Mouse (Mus musculus) forebrain, embryonic 11.5 days (tissue): ENCODE data around the gene Agtrap. TPM values are rescaled to one million over a fixed set of nuclear protein-coding genes. Genes with fewer than 3 reads are reported as not detected.
A peak's percentile ranks its signal among the peaks of the same experiment; 100 is the strongest.

ENCODE experiments used
- ATAC-seq: fragments of 200-750 bp; cut with Nextera tagmentation; replicated peaks from 2 replicates; pipeline ENCODE4 v1.8.0; 2017; ENCODE audit warnings: moderate TSS enrichment; ENCODE audit not compliant: low FRiP score
- DNase-seq: peaks from one replicate; pipeline ENCODE4 v3.0.0-alpha.2; 2017; ENCODE audit warnings: low spot score
- H3K27ac ChIP-seq: fragments of 300-500 bp; sonication (generic); 2 replicates; pipeline ENCODE4 v1.5.1; 2014; ENCODE audit warnings: low read depth, low read length
- H3K27me3 ChIP-seq: fragments of 300-500 bp; sonication (generic); 2 replicates; pipeline ENCODE4 v1.6.1; 2014; ENCODE audit warnings: mild to moderate bottlenecking, low read length, mixed read lengths; ENCODE audit not compliant: control insufficient read depth, insufficient read depth
- H3K36me3 ChIP-seq: fragments of 300-500 bp; sonication (generic); 2 replicates; pipeline ENCODE4 v1.6.1; 2014; ENCODE audit warnings: mild to moderate bottlenecking, low read length, moderate library complexity, mixed read lengths; ENCODE audit not compliant: control insufficient read depth, insufficient read depth
- H3K4me1 ChIP-seq: fragments of 300-500 bp; sonication (generic); replicated peaks from 2 replicates; pipeline ENCODE4 v1.6.1; 2014; ENCODE audit warnings: low read length, mixed read lengths; ENCODE audit not compliant: control insufficient read depth, insufficient read depth
- H3K4me2 ChIP-seq: fragments of 300-500 bp; sonication (generic); 2 replicates; pipeline ENCODE4 v1.6.1; 2014; ENCODE audit warnings: low read depth, mild to moderate bottlenecking, low read length, moderate library complexity, mixed read lengths; ENCODE audit not compliant: severe bottlenecking
- H3K4me3 ChIP-seq: fragments of 300-500 bp; sonication (generic); 2 replicates; pipeline ENCODE4 v1.5.1; 2014; ENCODE audit warnings: low read depth, low read length
- H3K9ac ChIP-seq: fragments of 300-500 bp; sonication (generic); 2 replicates; pipeline ENCODE4 v1.6.1; 2014; ENCODE audit warnings: low read length
- H3K9me3 ChIP-seq: fragments of 300-500 bp; sonication (generic); 2 replicates; pipeline ENCODE4 v1.6.1; 2016; ENCODE audit warnings: low read length, mixed read lengths; ENCODE audit not compliant: control insufficient read depth
- WGBS: fragments of 180-500 bp; shearing (Covaris S2); extraction: QIAGEN DNeasy Blood & Tissue Kit; methylation state at CpG from one replicate; pipeline ENCODE4 v1.1.7; 2014; 5-methylcytosine and 5-hydroxymethylcytosine counted together
- polyA plus RNA-seq: library from polyadenylated mRNA; unstranded; fragments of >200 nt; fragmentation: Nextera tagmentation; extraction: Ambion mirVana; gene quantifications from 2 replicates; pipeline ENCODE4 v1.2.1, GENCODE M21; 2014

Gene Agtrap
- polyA plus RNA-seq, 1 experiment from 2014 or later, result 15.0 TPM

- 97% methylated on average over 2 of the region's 2 CpGs for WGBS
- no peak overlapping the region for H3K4me3 ChIP-seq
- no peaks in the 10 kb centered on the region for H3K27me3 ChIP-seq
- H3K36me3 ChIP-seq, result no peaks in the 10 kb centered on the region
- ATAC-seq, result no peak
- H3K9ac ChIP-seq, result no peak overlapping the region
- H3K4me1 ChIP-seq, result peaks cover 7% of the 10 kb centered on the region; the same call in 1 of the 2 replicates
- DNase-seq, result no peak
- no peak overlapping the region for H3K4me2 ChIP-seq
- no peaks in the 10 kb centered on the region for H3K9me3 ChIP-seq
- H3K27ac ChIP-seq, result no peak overlapping the region
Measured at GRCm38 (mm10) chr4:148097936-148098335, 10.1 kb upstream of the Agtrap start.

- ATAC-seq (no peak), DNase-seq (no peak)
- WGBS, result 80% methylated on average over 4 of the region's 4 CpGs
- Histone ChIP-seq H3K4me3 (no peak overlapping the region), H3K36me3 (no peaks in the 10 kb centered on the region), H3K4me1 (no peaks in the 10 kb centered on the region), H3K27me3 (no peaks in the 10 kb centered on the region), H3K9ac (no peak overlapping the region), H3K4me2 (no peak overlapping the region), H3K27ac (no peak overlapping the region), H3K9me3 (no peaks in the 10 kb centered on the region)
Measured at GRCm38 (mm10) chr4:148095081-148095480, 7.2 kb upstream of the Agtrap start.

- 80% methylated on average over 5 of the region's 5 CpGs for WGBS
- no peaks in the 10 kb centered on the region for H3K9me3 ChIP-seq
- no peaks in the 10 kb centered on the region for H3K4me1 ChIP-seq
- no peak overlapping the region for H3K4me2 ChIP-seq
- ATAC-seq (no peak), DNase-seq (no peak)
- no peaks in the 10 kb centered on the region for H3K36me3 ChIP-seq
- no peak overlapping the region for H3K4me3 ChIP-seq
- H3K27me3 ChIP-seq, result no peaks in the 10 kb centered on the region
- no peak overlapping the region for H3K27ac ChIP-seq
- H3K9ac ChIP-seq, result no peak overlapping the region
Measured at GRCm38 (mm10) chr4:148094161-148094560, 6.3 kb upstream of the Agtrap start.

- ATAC-seq (no peak), DNase-seq (no peak)
- Histone ChIP-seq H3K4me2 (no peak overlapping the region), H3K9ac (no peak overlapping the region), H3K9me3 (no peaks in the 10 kb centered on the region), H3K4me1 (peaks cover 6% of the 10 kb centered on the region; the same call in 1 of the 2 replicates), H3K36me3 (no peaks in the 10 kb centered on the region), H3K27ac (no peak overlapping the region), H3K4me3 (no peak overlapping the region), H3K27me3 (no peaks in the 10 kb centered on the region)
- 93% methylated on average over 11 of the region's 11 CpGs for WGBS
Measured at GRCm38 (mm10) chr4:148092551-148093271, 4.9 kb upstream of the Agtrap start.

- no peak for DNase-seq
- no peak overlapping the region for H3K9ac ChIP-seq
- H3K27ac ChIP-seq, result no peak overlapping the region
- H3K36me3 ChIP-seq, result no peaks in the 10 kb centered on the region
- peaks cover 10% of the 10 kb centered on the region; the same call in 1 of the 2 replicates for H3K4me1 ChIP-seq
- no peaks in the 10 kb centered on the region for H3K27me3 ChIP-seq
- no peaks in the 10 kb centered on the region for H3K9me3 ChIP-seq
- no peak overlapping the region for H3K4me2 ChIP-seq
- no peak overlapping the region for H3K4me3 ChIP-seq
- WGBS, result 93% methylated on average over 1 of the region's 1 CpGs
- no peak for ATAC-seq
Measured at GRCm38 (mm10) chr4:148091181-148091580, 3.4 kb upstream of the Agtrap start.

- Histone ChIP-seq H3K27me3 (no peaks in the 10 kb centered on the region), H3K27ac (no peak overlapping the region), H3K4me2 (no peak overlapping the region), H3K36me3 (no peaks in the 10 kb centered on the region), H3K4me3 (no peak overlapping the region), H3K9ac (no peak overlapping the region), H3K4me1 (peaks cover 10% of the 10 kb centered on the region; the same call in 1 of the 2 replicates), H3K9me3 (no peaks in the 10 kb centered on the region)
- DNase-seq (no peak), ATAC-seq (no peak)
- 59% methylated on average over 4 of the region's 4 CpGs for WGBS
Measured at GRCm38 (mm10) chr4:148089166-148089565, 1.3 kb upstream of the Agtrap start.

- H3K9me3 ChIP-seq, result no peaks in the 10 kb centered on the region
- H3K27me3 ChIP-seq, result no peaks in the 10 kb centered on the region
- H3K9ac ChIP-seq, result peak overlapping the region; percentile 77
- DNase-seq (no peak), ATAC-seq (peak; percentile 73)
- 3% methylated on average over 30 of the region's 30 CpGs for WGBS
- H3K4me2 ChIP-seq, result peak overlapping the region; percentile 83
- peak overlapping the region; percentile 63 for H3K4me3 ChIP-seq
- H3K27ac ChIP-seq, result no peak overlapping the region
- peaks cover 12% of the 10 kb centered on the region; the same call in 1 of the 2 replicates for H3K4me1 ChIP-seq
- H3K36me3 ChIP-seq, result no peaks in the 10 kb centered on the region
Measured at GRCm38 (mm10) chr4:148087091-148087906, 532 bp downstream of the Agtrap start.

- 82% methylated on average over 3 of the region's 3 CpGs for WGBS
- peaks cover 12% of the 10 kb centered on the region; the same call in 1 of the 2 replicates for H3K4me1 ChIP-seq
Measured at GRCm38 (mm10) chr4:148085907-148086305, 1.9 kb downstream of the Agtrap start.

More at GRCm38 (mm10) chr4:148085907-148086305, 1.9 kb downstream of the Agtrap start:
- Histone ChIP-seq H3K9me3 (no peaks in the 10 kb centered on the region), H3K27ac (no peak overlapping the region), H3K4me3 (no peak overlapping the region), H3K36me3 (no peaks in the 10 kb centered on the region), H3K27me3 (no peaks in the 10 kb centered on the region), H3K4me2 (no peak overlapping the region), H3K9ac (no peak overlapping the region)
- no peak for DNase-seq
- ATAC-seq, result no peak
